Mouse (Mus musculus): ENCODE measurements around the gene Prdx2. TPM values are rescaled to one million over a fixed set of nuclear protein-coding genes. Genes with fewer than 3 reads are reported as not detected.

Prdx2 gene
- polyA plus RNA-seq (2015; fragmentation: Illumina TruSeq; extraction: RNeasy Lipid Tissue Mini Kit (QIAGEN cat#74804); ENCODE audit: insufficient read depth, low read depth, low replicate concordance), result 35.5 TPM

GRCm38 (mm10) chr8:84969241-84970134 is at the start of gene Prdx2, which contains the start of the genes Gm49661 and Rnaseh2a:
Prdx2 (plus strand) TSS chr8:84969587.
Gm49661 (minus strand) TSS chr8:84969433.
Rnaseh2a (minus strand) TSS chr8:84969767.

GRCm38 (mm10) chr8:84936962-84937546 is 32.3 kb upstream of the Prdx2 start, which contains the start of gene Mast1:
Mast1 (minus strand) TSS chr8:84937359.

GRCm38 (mm10) chr8:84946528-84947240 is 22.7 kb upstream of the Prdx2 start, which contains the start of gene Rtbdn:
Rtbdn (plus strand) TSS chr8:84946991.

GRCm38 (mm10) chr8:84978248-84978940 is 9.0 kb downstream of the Prdx2 start, which contains the start of gene Junb:
Junb (minus strand) TSS chr8:84978718.

GRCm38 (mm10) chr8:84990349-84990748 is 21.0 kb downstream of the Prdx2 start, which contains the start of gene Hook2:
Hook2 (plus strand) TSS chr8:84990603.

GRCm38 (mm10) chr8:85014431-85014830 is 45.0 kb downstream of the Prdx2 start, which contains the start of gene Best2:
Best2 (minus strand) TSS chr8:85014531.

Other genes starting within 250 kb of the Prdx2 start
- gene G430095P16Rik, start 246.6 kb upstream of the Prdx2 start, polyA plus RNA-seq (2015; fragmentation: Illumina TruSeq; extraction: RNeasy Lipid Tissue Mini Kit (QIAGEN cat#74804); ENCODE audit: insufficient read depth, low read depth, low replicate concordance), result not detected
- gene Nfix, start 169.2 kb upstream of the Prdx2 start, polyA plus RNA-seq (2015; fragmentation: Illumina TruSeq; extraction: RNeasy Lipid Tissue Mini Kit (QIAGEN cat#74804); ENCODE audit: insufficient read depth, low read depth, low replicate concordance), result 14.9 TPM
- 1.8 TPM for gene Dand5, start 146.8 kb upstream of the Prdx2 start, polyA plus RNA-seq (2015; fragmentation: Illumina TruSeq; extraction: RNeasy Lipid Tissue Mini Kit (QIAGEN cat#74804); ENCODE audit: insufficient read depth, low read depth, low replicate concordance)
- 7.0 TPM for gene Gadd45gip1, start 138.1 kb upstream of the Prdx2 start, polyA plus RNA-seq (2015; fragmentation: Illumina TruSeq; extraction: RNeasy Lipid Tissue Mini Kit (QIAGEN cat#74804); ENCODE audit: insufficient read depth, low read depth, low replicate concordance)
- gene Rad23a, start 128.9 kb upstream of the Prdx2 start, polyA plus RNA-seq (2015; fragmentation: Illumina TruSeq; extraction: RNeasy Lipid Tissue Mini Kit (QIAGEN cat#74804); ENCODE audit: insufficient read depth, low read depth, low replicate concordance), result 18.2 TPM
- 181 TPM for gene Calr, start 122.7 kb upstream of the Prdx2 start, polyA plus RNA-seq (2015; fragmentation: Illumina TruSeq; extraction: RNeasy Lipid Tissue Mini Kit (QIAGEN cat#74804); ENCODE audit: insufficient read depth, low read depth, low replicate concordance)
- 19.1 TPM for gene Farsa, start 112.6 kb upstream of the Prdx2 start, polyA plus RNA-seq (2015; fragmentation: Illumina TruSeq; extraction: RNeasy Lipid Tissue Mini Kit (QIAGEN cat#74804); ENCODE audit: insufficient read depth, low read depth, low replicate concordance)
- not detected for gene Syce2, start 97.5 kb upstream of the Prdx2 start, polyA plus RNA-seq (2015; fragmentation: Illumina TruSeq; extraction: RNeasy Lipid Tissue Mini Kit (QIAGEN cat#74804); ENCODE audit: insufficient read depth, low read depth, low replicate concordance)
- gene Gcdh, start 75.7 kb upstream of the Prdx2 start, polyA plus RNA-seq (2015; fragmentation: Illumina TruSeq; extraction: RNeasy Lipid Tissue Mini Kit (QIAGEN cat#74804); ENCODE audit: insufficient read depth, low read depth, low replicate concordance), result 27.8 TPM
- gene Klf1, start 67.7 kb upstream of the Prdx2 start, polyA plus RNA-seq (2015; fragmentation: Illumina TruSeq; extraction: RNeasy Lipid Tissue Mini Kit (QIAGEN cat#74804); ENCODE audit: insufficient read depth, low read depth, low replicate concordance), result not detected
- 6.3 TPM for gene Dnase2a, start 61.0 kb upstream of the Prdx2 start, polyA plus RNA-seq (2015; fragmentation: Illumina TruSeq; extraction: RNeasy Lipid Tissue Mini Kit (QIAGEN cat#74804); ENCODE audit: insufficient read depth, low read depth, low replicate concordance)
- gene Mast1, start 32.2 kb upstream of the Prdx2 start, polyA plus RNA-seq (2015; fragmentation: Illumina TruSeq; extraction: RNeasy Lipid Tissue Mini Kit (QIAGEN cat#74804); ENCODE audit: insufficient read depth, low read depth, low replicate concordance), result 0.61 TPM
- gene Rtbdn, start 22.6 kb upstream of the Prdx2 start, polyA plus RNA-seq (2015; fragmentation: Illumina TruSeq; extraction: RNeasy Lipid Tissue Mini Kit (QIAGEN cat#74804); ENCODE audit: insufficient read depth, low read depth, low replicate concordance), result not detected
- not detected for gene Gm49661, start 154 bp upstream of the Prdx2 start, polyA plus RNA-seq (2015; fragmentation: Illumina TruSeq; extraction: RNeasy Lipid Tissue Mini Kit (QIAGEN cat#74804); ENCODE audit: insufficient read depth, low read depth, low replicate concordance)
- 8.3 TPM for gene Rnaseh2a, start 180 bp downstream of the Prdx2 start, polyA plus RNA-seq (2015; fragmentation: Illumina TruSeq; extraction: RNeasy Lipid Tissue Mini Kit (QIAGEN cat#74804); ENCODE audit: insufficient read depth, low read depth, low replicate concordance)
- 10.0 TPM for gene Junb, start 9.1 kb downstream of the Prdx2 start, polyA plus RNA-seq (2015; fragmentation: Illumina TruSeq; extraction: RNeasy Lipid Tissue Mini Kit (QIAGEN cat#74804); ENCODE audit: insufficient read depth, low read depth, low replicate concordance)
- gene Hook2, start 21.0 kb downstream of the Prdx2 start, polyA plus RNA-seq (2015; fragmentation: Illumina TruSeq; extraction: RNeasy Lipid Tissue Mini Kit (QIAGEN cat#74804); ENCODE audit: insufficient read depth, low read depth, low replicate concordance), result 13.4 TPM
- not detected for gene Best2, start 44.9 kb downstream of the Prdx2 start, polyA plus RNA-seq (2015; fragmentation: Illumina TruSeq; extraction: RNeasy Lipid Tissue Mini Kit (QIAGEN cat#74804); ENCODE audit: insufficient read depth, low read depth, low replicate concordance)
- 24.7 TPM for gene Asna1, start 55.7 kb downstream of the Prdx2 start, polyA plus RNA-seq (2015; fragmentation: Illumina TruSeq; extraction: RNeasy Lipid Tissue Mini Kit (QIAGEN cat#74804); ENCODE audit: insufficient read depth, low read depth, low replicate concordance)
- gene Trir, start 57.2 kb downstream of the Prdx2 start, polyA plus RNA-seq (2015; fragmentation: Illumina TruSeq; extraction: RNeasy Lipid Tissue Mini Kit (QIAGEN cat#74804); ENCODE audit: insufficient read depth, low read depth, low replicate concordance), result 49.3 TPM
- 7.1 TPM for gene Tnpo2, start 67.3 kb downstream of the Prdx2 start, polyA plus RNA-seq (2015; fragmentation: Illumina TruSeq; extraction: RNeasy Lipid Tissue Mini Kit (QIAGEN cat#74804); ENCODE audit: insufficient read depth, low read depth, low replicate concordance)
- gene Fbxw9, start 90.5 kb downstream of the Prdx2 start, polyA plus RNA-seq (2015; fragmentation: Illumina TruSeq; extraction: RNeasy Lipid Tissue Mini Kit (QIAGEN cat#74804); ENCODE audit: insufficient read depth, low read depth, low replicate concordance), result 6.4 TPM
- not detected for gene Gm5741, start 98.4 kb downstream of the Prdx2 start, polyA plus RNA-seq (2015; fragmentation: Illumina TruSeq; extraction: RNeasy Lipid Tissue Mini Kit (QIAGEN cat#74804); ENCODE audit: insufficient read depth, low read depth, low replicate concordance)
- 16.0 TPM for gene Dhps, start 102.2 kb downstream of the Prdx2 start, polyA plus RNA-seq (2015; fragmentation: Illumina TruSeq; extraction: RNeasy Lipid Tissue Mini Kit (QIAGEN cat#74804); ENCODE audit: insufficient read depth, low read depth, low replicate concordance)
- gene Wdr83os, start 111.2 kb downstream of the Prdx2 start, polyA plus RNA-seq (2015; fragmentation: Illumina TruSeq; extraction: RNeasy Lipid Tissue Mini Kit (QIAGEN cat#74804); ENCODE audit: insufficient read depth, low read depth, low replicate concordance), result 22.2 TPM
- 13.1 TPM for gene Wdr83, start 111.7 kb downstream of the Prdx2 start, polyA plus RNA-seq (2015; fragmentation: Illumina TruSeq; extraction: RNeasy Lipid Tissue Mini Kit (QIAGEN cat#74804); ENCODE audit: insufficient read depth, low read depth, low replicate concordance)
- gene Man2b1, start 113.7 kb downstream of the Prdx2 start, polyA plus RNA-seq (2015; fragmentation: Illumina TruSeq; extraction: RNeasy Lipid Tissue Mini Kit (QIAGEN cat#74804); ENCODE audit: insufficient read depth, low read depth, low replicate concordance), result 14.9 TPM
- gene Zfp791, start 153.5 kb downstream of the Prdx2 start, polyA plus RNA-seq (2015; fragmentation: Illumina TruSeq; extraction: RNeasy Lipid Tissue Mini Kit (QIAGEN cat#74804); ENCODE audit: insufficient read depth, low read depth, low replicate concordance), result 1.1 TPM
- not detected for gene Cks1brt, start 182.3 kb downstream of the Prdx2 start, polyA plus RNA-seq (2015; fragmentation: Illumina TruSeq; extraction: RNeasy Lipid Tissue Mini Kit (QIAGEN cat#74804); ENCODE audit: insufficient read depth, low read depth, low replicate concordance)